Mouse (Mus musculus) bone marrow macrophage, adult 2 months (primary cell): ENCODE data around the gene Olfr1175-ps.

Experiments used
- CTCF ChIP-seq: IDR thresholded peaks from 2 replicates; pipeline ENCODE4 v1.5.1; 2012; ENCODE audit warnings: low read depth, mild to moderate bottlenecking, low read length, moderate library complexity
- POLR2A ChIP-seq: IDR thresholded peaks from 2 replicates; pipeline ENCODE4 v1.6.1; 2012; ENCODE audit warnings: mild to moderate bottlenecking, low read depth, low read length, borderline replicate concordance

- TF ChIP-seq CTCF (no peak), POLR2A (no peak)
These were observed 19.4 kb upstream of the Olfr1175-ps start, which contains the start of gene Olfr1177-ps for GRCm38 (mm10) chr2:88346392-88346791.
